Mouse (Mus musculus): ENCODE measurements around the gene Thap2.

- no peak for TF ChIP-seq CTCF (IDR thresholded peaks at IDR 0.05; ENCODE audit: low read depth, low read length)
- TF ChIP-seq TAL1 (conservative IDR thresholded peaks at IDR 0.05; ENCODE audit: low read depth, low read length) = no peak
- TF ChIP-seq GATA2 (IDR thresholded peaks at IDR 0.05; ENCODE audit: borderline replicate concordance, low read depth, low read length) = no peak
- no peak for TF ChIP-seq GATA1 (IDR thresholded peaks at IDR 0.05; ENCODE audit: borderline replicate concordance, low read length)
- TF ChIP-seq POLR2AphosphoS5 (IDR thresholded peaks at IDR 0.05; ENCODE audit: insufficient replicate concordance, low read depth, low read length) = no peak
These were observed 29.3 kb upstream of the Thap2 start for GRCm38 (mm10) chr10:115413496-115413895.
